Mouse (Mus musculus) limb, embryonic 10.5 days (tissue): Measurements from ENCODE around the gene Aebp1. TPM values are rescaled to one million over a fixed set of nuclear protein-coding genes. Genes with fewer than 3 reads are reported as not detected.
A peak's percentile ranks its signal among the peaks of the same experiment; 100 is the strongest.

ENCODE experiments used
- DNase-seq: peaks from one replicate; pipeline ENCODE4 v3.0.0-alpha.2; 2017; ENCODE audit warnings: low spot score
- H3K27ac ChIP-seq: fragments of 300-500 bp; sonication (generic); 2 replicates; pipeline ENCODE4 v1.5.1; 2016; ENCODE audit warnings: mild to moderate bottlenecking
- H3K27me3 ChIP-seq: fragments of 300-500 bp; sonication (generic); 2 replicates; pipeline ENCODE4 v1.6.1; 2016; ENCODE audit warnings: low read depth, mild to moderate bottlenecking; ENCODE audit not compliant: poor library complexity, severe bottlenecking
- H3K36me3 ChIP-seq: fragments of 300-500 bp; sonication (generic); 2 replicates; pipeline ENCODE4 v1.6.1; 2016; ENCODE audit warnings: mild to moderate bottlenecking, moderate library complexity
- H3K4me1 ChIP-seq: fragments of 300-500 bp; sonication (generic); 2 replicates; pipeline ENCODE4 v1.6.1; 2016
- H3K4me3 ChIP-seq: fragments of 300-500 bp; sonication (generic); 2 replicates; pipeline ENCODE4 v1.5.1; 2016; ENCODE audit warnings: mild to moderate bottlenecking, moderate library complexity
- H3K9me3 ChIP-seq: fragments of 300-500 bp; sonication (generic); replicated peaks from 2 replicates; pipeline ENCODE4 v1.6.1; 2016; ENCODE audit warnings: mild to moderate bottlenecking
- WGBS: fragments of 180-500 bp; shearing (Covaris S2); methylation state at CpG from one replicate; pipeline ENCODE4 v1.1.7; 2016; 5-methylcytosine and 5-hydroxymethylcytosine counted together
- polyA plus RNA-seq: library from polyadenylated mRNA; unstranded; fragments of >200 nt; fragmentation: Nextera tagmentation; extraction: Ambion mirVana; gene quantifications from 2 replicates; pipeline ENCODE4 v1.2.1, GENCODE M21; 2016

Gene Aebp1
- polyA plus RNA-seq, 1 experiment from 2014 or later = 8.2 TPM

DNA sequence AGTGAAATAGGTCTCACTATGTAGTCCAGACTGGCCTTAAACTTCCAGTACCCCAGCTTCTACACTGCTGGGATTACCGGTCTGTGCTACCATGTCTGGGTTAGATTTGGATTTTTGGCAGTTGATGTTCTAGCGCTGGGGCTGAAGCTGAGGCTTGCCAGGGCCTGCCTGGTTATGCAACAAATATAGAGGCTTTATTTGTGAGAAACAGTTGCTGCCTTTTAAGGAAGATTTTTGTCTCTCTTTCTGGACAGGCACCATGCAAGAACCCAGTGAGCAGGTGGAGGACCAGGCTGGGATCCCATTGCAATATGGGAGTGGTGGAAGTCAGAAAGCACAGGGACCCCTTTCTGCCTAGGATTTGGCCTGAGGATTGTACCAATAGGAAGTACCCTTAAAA lies 20.0 kb upstream of the Aebp1 start:
- H3K27me3 ChIP-seq = no peaks in the 10 kb centered on the region
- no peak for DNase-seq
- no peak overlapping the region for H3K27ac ChIP-seq
- H3K9me3 ChIP-seq = no peaks in the 10 kb centered on the region; the same call in 1 of the 2 replicates
- H3K4me3 ChIP-seq = no peak overlapping the region
- 96% methylated on average over 2 of the region's 2 CpGs for WGBS
- H3K36me3 ChIP-seq = no peaks in the 10 kb centered on the region
- H3K4me1 ChIP-seq = peaks cover 21% of the 10 kb centered on the region

DNA sequence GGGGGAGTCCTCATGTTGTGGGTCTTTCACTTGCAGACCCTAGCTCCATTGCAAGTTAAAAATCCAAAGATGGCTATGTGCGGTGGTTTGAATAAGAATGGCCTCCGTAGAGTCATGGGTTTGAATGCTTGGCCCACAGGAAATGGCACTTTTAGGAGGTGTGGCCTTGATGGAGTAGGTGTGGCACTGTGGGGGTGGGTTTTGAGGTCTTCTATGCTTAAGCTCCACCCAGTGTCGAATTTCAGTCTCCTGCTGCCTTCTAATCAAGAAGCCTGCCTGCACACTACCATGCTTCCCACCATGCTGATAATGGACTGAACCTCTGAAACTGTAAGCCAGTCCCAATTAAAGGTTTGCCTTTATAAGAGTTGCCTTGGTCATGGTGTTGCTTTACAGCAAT lies 18.6 kb upstream of the Aebp1 start:
- Histone ChIP-seq H3K36me3 (no peaks in the 10 kb centered on the region), H3K4me3 (no peak overlapping the region), H3K9me3 (no peaks in the 10 kb centered on the region; the same call in 1 of the 2 replicates), H3K27me3 (no peaks in the 10 kb centered on the region), H3K27ac (no peak overlapping the region), H3K4me1 (peaks cover 14% of the 10 kb centered on the region)
- 89% methylated on average over 3 of the region's 3 CpGs for WGBS
- DNase-seq = no peak

- Histone ChIP-seq H3K4me3 (no peak overlapping the region), H3K9me3 (no peaks in the 10 kb centered on the region)
- WGBS = 79% methylated on average over 7 of the region's 7 CpGs
These were observed 15.0 kb upstream of the Aebp1 start for GRCm38 (mm10) chr11:5846639-5847345.

GRCm38 (mm10) chr11:5848741-5849140 lies 13.0 kb upstream of the Aebp1 start:
- no peak overlapping the region for H3K27ac ChIP-seq
- no peaks in the 10 kb centered on the region for H3K36me3 ChIP-seq
- H3K4me1 ChIP-seq = 0 out of 2 replicates have a peak, but pooled peaks cover 3% of the 10 kb centered on the region
- no peaks in the 10 kb centered on the region for H3K27me3 ChIP-seq
- H3K4me3 ChIP-seq = no peak overlapping the region
- 71% methylated on average over 6 of the region's 6 CpGs for WGBS
- no peak for DNase-seq
- H3K9me3 ChIP-seq = no peaks in the 10 kb centered on the region

More at GRCm38 (mm10) chr11:5846639-5847345, 15.0 kb upstream of the Aebp1 start:
- Histone ChIP-seq H3K27me3 (no peaks in the 10 kb centered on the region), H3K4me1 (no peaks in the 10 kb centered on the region), H3K36me3 (no peaks in the 10 kb centered on the region), H3K27ac (no peak overlapping the region)
- no peak for DNase-seq

DNA sequence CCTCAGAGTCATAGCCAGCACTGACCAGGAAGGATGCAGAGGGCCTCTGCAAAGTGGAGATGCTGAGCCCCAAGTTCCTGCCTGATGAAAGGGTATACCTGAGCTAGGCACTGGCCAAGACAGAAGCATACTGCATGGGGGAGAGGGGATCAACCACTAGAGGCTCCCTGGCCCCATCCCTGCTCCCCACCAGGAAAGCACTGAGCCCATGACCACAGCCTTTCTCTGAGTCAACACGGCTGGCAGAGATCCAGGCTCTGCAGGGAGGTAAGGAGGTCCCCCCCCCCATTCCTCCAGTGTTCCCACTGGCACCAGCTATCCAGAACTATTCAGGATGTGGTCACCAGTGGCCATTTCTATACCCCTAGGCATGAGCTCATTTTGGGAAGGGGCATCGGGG lies 12.4 kb upstream of the Aebp1 start:
- 0 out of 2 replicates have a peak, but pooled peaks cover 3% of the 10 kb centered on the region for H3K4me1 ChIP-seq
- no peak overlapping the region for H3K4me3 ChIP-seq
- WGBS = 84% methylated on average over 2 of the region's 2 CpGs
- no peak overlapping the region for H3K27ac ChIP-seq
- H3K27me3 ChIP-seq = no peaks in the 10 kb centered on the region
- H3K36me3 ChIP-seq = no peaks in the 10 kb centered on the region
- no peaks in the 10 kb centered on the region for H3K9me3 ChIP-seq
- DNase-seq = no peak

DNA sequence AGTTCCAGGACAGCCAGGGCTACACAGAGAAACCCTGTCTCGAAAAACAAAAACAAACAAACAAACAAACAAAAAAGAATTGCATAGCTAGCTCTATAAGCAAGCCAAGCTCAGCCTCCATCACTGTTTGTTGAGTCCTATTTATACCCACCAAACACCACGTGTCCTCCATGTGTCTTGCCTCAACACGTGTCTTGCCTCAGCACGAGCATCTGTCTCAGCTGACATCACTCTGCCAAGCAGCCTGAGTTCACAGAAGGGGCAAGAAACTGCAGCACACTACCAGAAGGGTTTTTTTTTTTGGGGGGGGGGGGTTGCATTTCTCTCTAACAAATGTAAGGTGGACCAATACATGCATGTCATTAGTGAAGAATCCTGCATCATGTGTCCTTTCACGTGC lies 11.3 kb upstream of the Aebp1 start:
- Histone ChIP-seq H3K9me3 (no peaks in the 10 kb centered on the region), H3K4me3 (no peak overlapping the region), H3K4me1 (peaks cover 3% of the 10 kb centered on the region; the same call in 1 of the 2 replicates), H3K27me3 (no peaks in the 10 kb centered on the region), H3K27ac (no peak overlapping the region), H3K36me3 (no peaks in the 10 kb centered on the region)
- no peak for DNase-seq
- 62% methylated on average over 5 of the region's 5 CpGs for WGBS

- peaks cover 10% of the 10 kb centered on the region for H3K4me1 ChIP-seq
- H3K27ac ChIP-seq = no peak overlapping the region
- no peak overlapping the region for H3K4me3 ChIP-seq
- WGBS = 82% methylated on average over 4 of the region's 4 CpGs
- DNase-seq = no peak
- H3K36me3 ChIP-seq = no peaks in the 10 kb centered on the region
- H3K27me3 ChIP-seq = no peaks in the 10 kb centered on the region
- no peaks in the 10 kb centered on the region for H3K9me3 ChIP-seq
These were observed 10.6 kb upstream of the Aebp1 start for GRCm38 (mm10) chr11:5851021-5851736.

GRCm38 (mm10) chr11:5852314-5852713 lies 9.4 kb upstream of the Aebp1 start:
- H3K4me1 ChIP-seq = peaks cover 11% of the 10 kb centered on the region
- no peaks in the 10 kb centered on the region for H3K27me3 ChIP-seq
- DNase-seq = no peak
- H3K36me3 ChIP-seq = no peaks in the 10 kb centered on the region
- 61% methylated on average over 1 of the region's 1 CpGs for WGBS
- no peak overlapping the region for H3K4me3 ChIP-seq
- no peaks in the 10 kb centered on the region for H3K9me3 ChIP-seq
- H3K27ac ChIP-seq = no peak overlapping the region

DNA sequence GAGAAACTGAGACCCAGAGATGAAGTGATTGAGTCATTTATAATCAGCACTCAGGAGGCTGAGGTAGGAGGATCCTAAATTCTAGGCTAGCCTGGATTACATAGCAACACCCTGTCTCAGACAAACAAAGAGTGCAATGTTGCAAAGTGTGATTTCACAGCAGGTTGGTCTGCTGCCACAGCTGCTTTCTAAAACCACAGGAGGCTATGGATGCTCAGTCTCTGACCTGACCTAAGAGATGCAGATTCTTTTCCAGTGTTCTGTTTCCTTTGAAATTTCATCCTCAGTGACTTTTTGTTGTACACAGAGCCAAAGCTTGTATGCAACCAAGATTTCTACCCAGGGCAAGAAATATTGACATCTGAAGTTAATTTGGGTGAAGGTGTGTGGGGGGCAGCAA lies 6.3 kb upstream of the Aebp1 start:
- no peaks in the 10 kb centered on the region for H3K36me3 ChIP-seq
- no peak overlapping the region for H3K27ac ChIP-seq
- H3K4me1 ChIP-seq = peaks cover 11% of the 10 kb centered on the region
- DNase-seq = no peak
- H3K9me3 ChIP-seq = no peaks in the 10 kb centered on the region
- no peak overlapping the region for H3K4me3 ChIP-seq
- peaks cover 13% of the 10 kb centered on the region for H3K27me3 ChIP-seq

DNA sequence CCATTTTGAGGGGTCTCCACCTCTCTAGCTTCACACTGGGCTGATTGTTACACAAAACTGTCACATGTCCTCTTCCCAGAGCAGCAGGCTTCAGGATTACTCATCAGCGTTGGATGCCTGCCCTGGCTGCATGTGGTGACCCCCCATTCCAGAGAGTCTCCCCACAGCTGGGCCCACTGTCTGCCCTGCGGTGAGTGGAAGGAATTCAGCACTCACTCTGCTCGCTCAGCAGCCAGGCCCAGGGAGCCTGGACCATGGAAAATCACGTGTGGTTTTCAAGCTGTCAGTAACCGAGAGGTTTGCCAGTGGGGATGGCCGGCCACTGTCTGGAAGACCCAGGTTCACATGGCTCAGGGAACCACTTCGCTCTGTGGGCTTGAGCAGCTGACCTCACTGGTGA lies 5.8 kb upstream of the Aebp1 start:
- Histone ChIP-seq H3K27ac (peak overlapping the region; percentile 3; the same call in 1 of the 2 replicates), H3K4me3 (no peak overlapping the region), H3K9me3 (no peaks in the 10 kb centered on the region), H3K27me3 (peaks cover 18% of the 10 kb centered on the region), H3K36me3 (no peaks in the 10 kb centered on the region), H3K4me1 (peaks cover 11% of the 10 kb centered on the region)
- no peak for DNase-seq
- 50% methylated on average over 7 of the region's 7 CpGs for WGBS

DNA sequence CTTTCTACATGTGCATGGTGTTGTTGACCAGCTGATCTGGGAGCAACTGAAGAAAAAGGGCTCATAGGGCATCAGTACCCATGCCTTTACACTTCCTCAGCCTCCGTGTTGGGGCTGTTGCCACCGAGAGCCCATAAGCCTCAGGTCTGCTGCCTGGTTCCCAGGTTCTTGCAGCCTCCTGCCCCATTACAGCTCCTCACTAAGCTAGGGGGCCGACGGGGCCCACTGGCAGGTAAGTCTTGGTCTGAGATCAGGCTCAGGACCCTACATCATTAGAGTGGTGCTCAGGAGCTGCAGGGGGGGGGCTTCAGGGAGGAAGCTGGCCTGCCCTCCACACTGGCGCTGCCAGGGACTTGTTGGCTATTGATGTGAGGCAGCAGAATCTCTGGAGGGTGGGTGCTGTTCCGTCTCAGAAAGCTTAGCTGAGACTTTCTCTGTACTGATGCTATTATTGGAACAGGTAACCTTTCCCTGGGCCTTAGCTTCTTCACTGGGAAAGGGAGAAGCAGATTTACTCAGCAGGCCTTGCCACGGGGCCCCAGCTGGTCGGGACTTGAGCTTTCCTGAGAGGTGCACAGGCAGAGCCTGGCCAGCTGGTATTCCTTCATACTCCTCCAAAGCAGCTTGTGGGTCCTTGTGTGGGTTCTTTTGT lies 5.1 kb upstream of the Aebp1 start:
- Histone ChIP-seq H3K27ac (no peak overlapping the region), H3K4me1 (peaks cover 16% of the 10 kb centered on the region), H3K4me3 (no peak overlapping the region), H3K27me3 (peaks cover 25% of the 10 kb centered on the region), H3K36me3 (no peaks in the 10 kb centered on the region), H3K9me3 (no peaks in the 10 kb centered on the region)
- no peak for DNase-seq
- 81% methylated on average over 8 of the region's 8 CpGs for whole genome bisulfite sequencing

- Histone ChIP-seq H3K9me3 (no peaks in the 10 kb centered on the region), H3K4me3 (no peak overlapping the region), H3K27ac (no peak overlapping the region), H3K27me3 (peaks cover 46% of the 10 kb centered on the region), H3K4me1 (peaks cover 31% of the 10 kb centered on the region), H3K36me3 (no peaks in the 10 kb centered on the region)
- no peak for DNase-seq
- 83% methylated on average over 1 of the region's 1 CpGs for WGBS
These were observed 3.0 kb upstream of the Aebp1 start for GRCm38 (mm10) chr11:5858723-5859122.
